Mouse (Mus musculus): ENCODE data around the gene Necap1.

DNA sequence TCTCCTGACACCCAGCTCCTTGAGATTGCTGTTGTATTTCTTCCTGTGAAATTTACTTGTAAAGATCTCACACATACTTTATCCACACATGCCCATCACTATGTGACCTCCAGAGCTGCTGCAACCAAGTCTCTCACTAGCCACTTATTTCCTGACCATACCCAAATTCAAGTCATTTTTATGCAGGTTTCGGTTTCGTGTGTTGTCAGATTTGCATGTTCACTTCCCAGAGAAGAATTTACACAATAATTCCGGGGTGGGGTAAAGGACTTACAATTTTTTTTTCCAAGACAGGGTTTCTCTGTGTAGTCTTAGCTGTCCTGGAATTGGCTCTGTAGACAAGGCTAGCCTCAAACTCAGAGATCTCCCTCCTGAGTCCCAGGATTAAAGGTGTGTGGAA lies 60.6 kb downstream of the Necap1 start:
- TF ChIP-seq HCFC1 (IDR thresholded peaks at IDR 0.05; ENCODE audit: borderline replicate concordance, insufficient read depth, low read length) = no peak
- no peak for TF ChIP-seq MAFK (IDR thresholded peaks at IDR 0.05; ENCODE audit: insufficient read depth, low read depth, low read length)

Data from ES-E14 (cell line).